ENCODE assay signal across 22 mouse cellular contexts in genomic region chr15:7066752-7067151, GRCm38 (mm10).
"Had no signal": no experiment of that assay in that cellular context is flagged by ENCODE, and none has a peak within 500 bp of the region (broad histone marks: within the 10 kb centered on the region; RNA-seq: fewer than 3 reads in every experiment).

No protein-coding gene starts in this region.

- H3K27me3 ChIP-seq: heart, embryonic 13.5 days; heart, embryonic 15.5 days; hindbrain, embryonic 13.5 days; hindbrain, embryonic 15.5 days; limb, embryonic 12.5 days; liver, embryonic 13.5 days; liver, embryonic 15.5 days had no signal

- H3K9ac ChIP-seq: forebrain, postnatal 0 days; heart, embryonic 13.5 days; heart, embryonic 15.5 days; hindbrain, embryonic 13.5 days; hindbrain, embryonic 15.5 days; limb, embryonic 12.5 days; liver, embryonic 13.5 days; liver, embryonic 15.5 days had no signal

- H3K4me1 ChIP-seq: liver, embryonic 13.5 days; liver, embryonic 15.5 days had no signal

- H3K4me3 ChIP-seq: heart, adult 2 months; heart, embryonic 13.5 days; heart, embryonic 15.5 days; hindbrain, embryonic 13.5 days; hindbrain, embryonic 15.5 days; left cerebral cortex, adult 2 months; limb, embryonic 10.5 days; limb, embryonic 12.5 days; liver, embryonic 13.5 days; liver, embryonic 15.5 days had no signal

- H3K36me3 ChIP-seq: heart, embryonic 13.5 days; heart, embryonic 15.5 days; hindbrain, embryonic 13.5 days; hindbrain, embryonic 15.5 days; limb, embryonic 10.5 days; limb, embryonic 12.5 days; liver, embryonic 13.5 days; liver, embryonic 15.5 days had no signal

- H3K4me2 ChIP-seq: heart, embryonic 11.5 days; heart, embryonic 13.5 days; heart, embryonic 15.5 days; hindbrain, embryonic 13.5 days; hindbrain, embryonic 15.5 days; limb, embryonic 12.5 days; liver, embryonic 11.5 days; liver, embryonic 13.5 days; liver, embryonic 15.5 days had no signal

- H3K27ac ChIP-seq: heart, adult 2 months; heart, embryonic 13.5 days; heart, embryonic 15.5 days; hindbrain, embryonic 13.5 days; hindbrain, embryonic 15.5 days; hindbrain, postnatal 0 days; kidney, postnatal 0 days; left cerebral cortex, adult 2 months; limb, embryonic 10.5 days; limb, embryonic 12.5 days; liver, embryonic 13.5 days; liver, embryonic 15.5 days had no signal

- DNase-seq: forebrain, postnatal 0 days; gastrocnemius, postnatal 14 days; gastrocnemius, postnatal 36 days; heart, adult 11 months; heart, adult 2 months; heart, postnatal 14 days; heart, postnatal 36 days; liver; liver, embryonic 13.5 days had no signal

- H3K9me3 ChIP-seq: heart, embryonic 13.5 days; heart, embryonic 15.5 days; hindbrain, embryonic 13.5 days; hindbrain, embryonic 15.5 days; limb, embryonic 10.5 days; limb, embryonic 12.5 days; liver, embryonic 13.5 days; liver, embryonic 15.5 days had no signal

- ATAC-seq: forebrain, postnatal 0 days; hindbrain, postnatal 0 days; intestine, embryonic 16.5 days had no signal
